Mouse (Mus musculus) liver, postnatal 0 days (tissue): Measurements from ENCODE around the gene Ndufa9. TPM values are rescaled to one million over a fixed set of nuclear protein-coding genes. Genes with fewer than 3 reads are reported as not detected.

Experiments used
- ATAC-seq: fragments of 200-750 bp; cut with Nextera tagmentation; 2 replicates; pipeline ENCODE4 v1.8.0; 2017; ENCODE audit warnings: mild to moderate bottlenecking, moderate library complexity
- DNase-seq: peaks from one replicate; pipeline ENCODE4 v3.0.0-alpha.2; 2016
- H3K27ac ChIP-seq: fragments of 300-500 bp; sonication (generic); 2 replicates; pipeline ENCODE4 v1.5.1; 2014; ENCODE audit warnings: antibody characterized with exemption, moderate library complexity, mild to moderate bottlenecking, low read depth
- H3K27me3 ChIP-seq: fragments of 300-500 bp; sonication (generic); 2 replicates; pipeline ENCODE4 v1.6.1; 2014; ENCODE audit warnings: low read length, control low read depth, mixed read lengths; ENCODE audit not compliant: insufficient read depth
- H3K36me3 ChIP-seq: fragments of 300-500 bp; sonication (generic); replicated peaks from 2 replicates; pipeline ENCODE4 v1.6.1; 2014; ENCODE audit warnings: mild to moderate bottlenecking, control low read depth, low read length, moderate library complexity, mixed read lengths; ENCODE audit not compliant: insufficient read depth
- H3K4me1 ChIP-seq: fragments of 300-500 bp; sonication (generic); 2 replicates; pipeline ENCODE4 v1.6.1; 2014; ENCODE audit warnings: antibody characterized with exemption, mild to moderate bottlenecking, control low read depth; ENCODE audit not compliant: insufficient read depth
- H3K4me2 ChIP-seq: fragments of 300-500 bp; sonication (generic); 2 replicates; pipeline ENCODE4 v1.6.1; 2014; ENCODE audit warnings: low read depth, mild to moderate bottlenecking, low read length, moderate library complexity, mixed read lengths
- H3K4me3 ChIP-seq: fragments of 300-500 bp; sonication (generic); 2 replicates; pipeline ENCODE4 v1.5.1; 2014; ENCODE audit warnings: low read depth, low read length
- H3K9ac ChIP-seq: fragments of 300-500 bp; sonication (generic); replicated peaks from 2 replicates; pipeline ENCODE4 v1.6.1; 2014; ENCODE audit warnings: mild to moderate bottlenecking, moderate library complexity
- H3K9me3 ChIP-seq: fragments of 300-500 bp; sonication (generic); 2 replicates; pipeline ENCODE4 v1.6.1; 2016; ENCODE audit warnings: mild to moderate bottlenecking, control low read depth, low read length, mixed read lengths
- CTCF ChIP-seq: sonication (generic); IDR thresholded peaks from 2 replicates; pipeline ENCODE4 v1.5.1; 2016; ENCODE audit warnings: antibody characterized with exemption, low read depth
- EP300 ChIP-seq: IDR thresholded peaks from 2 replicates; pipeline ENCODE4 v1.6.1; 2016; ENCODE audit warnings: antibody characterized with exemption, low read depth, mild to moderate bottlenecking
- WGBS: fragments of 180-500 bp; shearing (Covaris S2); extraction: QIAGEN DNeasy Blood & Tissue Kit; methylation state at CpG from one replicate; pipeline ENCODE4 v1.1.7; 2014; ENCODE audit not compliant: insufficient replicate concordance; 5-methylcytosine and 5-hydroxymethylcytosine counted together
- polyA plus RNA-seq: library from polyadenylated mRNA; unstranded; fragments of >200 nt; fragmentation: Nextera tagmentation; extraction: Ambion mirVana; gene quantifications from 2 replicates; pipeline ENCODE4 v1.2.1, GENCODE M21; 2015

Gene Ndufa9
- polyA plus RNA-seq: 166 and 175 TPM in 2 replicates

GRCm38 (mm10) chr6:126848712-126849704, at the start of gene Ndufa9:
Gene Ndufa9, minus strand, starts transcription at chr6:126849136.
- Histone ChIP-seq H3K36me3 (peaks cover 6% of the 10 kb centered on the region; the same call in 1 of the 2 replicates), H3K27ac (peak within 1 kb of the TSS; percentile 46), H3K4me3 (peak within 1 kb of the TSS; percentile 75), H3K4me1 (peaks cover 16% of the 10 kb centered on the region), H3K27me3 (no peaks in the 10 kb centered on the region), H3K9me3 (no peaks in the 10 kb centered on the region), H3K4me2 (peak within 1 kb of the TSS; percentile 80), H3K9ac (peak within 1 kb of the TSS; percentile 79)
- WGBS: 6% methylated on average over 46 of the region's 46 CpGs
- TF ChIP-seq EP300 (peak; percentile 55), CTCF (no peak)
- peak; percentile 94 for ATAC-seq
- DNase-seq: peak; percentile 93

GRCm38 (mm10) chr6:126877118-126877517, 28.2 kb upstream of the Ndufa9 start:
- DNase-seq: no peak
- Histone ChIP-seq H3K4me1 (no peaks in the 10 kb centered on the region), H3K27ac (no peak overlapping the region), H3K9ac (no peak overlapping the region), H3K9me3 (no peaks in the 10 kb centered on the region), H3K4me3 (no peak overlapping the region), H3K36me3 (no peaks in the 10 kb centered on the region), H3K27me3 (no peaks in the 10 kb centered on the region), H3K4me2 (no peak overlapping the region)
- TF ChIP-seq EP300 (no peak), CTCF (no peak)
- no peak for ATAC-seq
- 33% methylated on average over 8 of the region's 8 CpGs for WGBS

GRCm38 (mm10) chr6:126852881-126853280, 3.9 kb upstream of the Ndufa9 start, which contains the start of gene Akap3:
Gene Akap3, plus strand, starts transcription at chr6:126853098.
- Histone ChIP-seq H3K4me1 (peaks cover 8% of the 10 kb centered on the region), H3K27me3 (no peaks in the 10 kb centered on the region), H3K36me3 (no peaks in the 10 kb centered on the region), H3K27ac (no peak within 1 kb of the TSS), H3K9ac (no peak within 1 kb of the TSS), H3K4me2 (no peak within 1 kb of the TSS), H3K4me3 (no peak within 1 kb of the TSS), H3K9me3 (no peaks in the 10 kb centered on the region)
- TF ChIP-seq EP300 (no peak), CTCF (no peak)
- ATAC-seq (no peak), DNase-seq (no peak)

GRCm38 (mm10) chr6:126836628-126837027, 12.3 kb downstream of the Ndufa9 start:
- H3K36me3 ChIP-seq: peaks cover 75% of the 10 kb centered on the region
- H3K27ac ChIP-seq: no peak overlapping the region
- no peaks in the 10 kb centered on the region for H3K4me1 ChIP-seq
- H3K4me3 ChIP-seq: no peak overlapping the region
- H3K9me3 ChIP-seq: no peaks in the 10 kb centered on the region
- H3K27me3 ChIP-seq: no peaks in the 10 kb centered on the region
- DNase-seq (no peak), ATAC-seq (no peak)
- WGBS: 64% methylated on average over 8 of the region's 8 CpGs
- H3K4me2 ChIP-seq: no peak overlapping the region
- H3K9ac ChIP-seq: no peak overlapping the region
- TF ChIP-seq CTCF (no peak), EP300 (no peak)

GRCm38 (mm10) chr6:126823087-126823486, 25.8 kb downstream of the Ndufa9 start:
- no peak overlapping the region for H3K27ac ChIP-seq
- H3K4me1 ChIP-seq: no peaks in the 10 kb centered on the region
- H3K4me3 ChIP-seq: no peak overlapping the region
- WGBS: 74% methylated on average over 3 of the region's 3 CpGs
- H3K9ac ChIP-seq: no peak overlapping the region
- no peak for TF ChIP-seq EP300
- no peak for TF ChIP-seq CTCF
- DNase-seq (no peak), ATAC-seq (no peak)
- H3K36me3 ChIP-seq: peaks cover 63% of the 10 kb centered on the region
- H3K4me2 ChIP-seq: no peak overlapping the region
- no peaks in the 10 kb centered on the region for H3K27me3 ChIP-seq
- no peaks in the 10 kb centered on the region for H3K9me3 ChIP-seq

GRCm38 (mm10) chr6:126816338-126816737, 32.6 kb downstream of the Ndufa9 start:
- Histone ChIP-seq H3K9ac (no peak overlapping the region), H3K9me3 (no peaks in the 10 kb centered on the region), H3K36me3 (peaks cover 12% of the 10 kb centered on the region), H3K4me1 (no peaks in the 10 kb centered on the region), H3K4me2 (no peak overlapping the region), H3K4me3 (no peak overlapping the region), H3K27me3 (no peaks in the 10 kb centered on the region), H3K27ac (no peak overlapping the region)
- DNase-seq (no peak), ATAC-seq (no peak)
- TF ChIP-seq EP300 (no peak), CTCF (no peak)
- WGBS: 84% methylated on average over 8 of the region's 8 CpGs
